Comparison of ENCODE assay signal across 21 mouse cellular contexts in the genomic region with DNA sequence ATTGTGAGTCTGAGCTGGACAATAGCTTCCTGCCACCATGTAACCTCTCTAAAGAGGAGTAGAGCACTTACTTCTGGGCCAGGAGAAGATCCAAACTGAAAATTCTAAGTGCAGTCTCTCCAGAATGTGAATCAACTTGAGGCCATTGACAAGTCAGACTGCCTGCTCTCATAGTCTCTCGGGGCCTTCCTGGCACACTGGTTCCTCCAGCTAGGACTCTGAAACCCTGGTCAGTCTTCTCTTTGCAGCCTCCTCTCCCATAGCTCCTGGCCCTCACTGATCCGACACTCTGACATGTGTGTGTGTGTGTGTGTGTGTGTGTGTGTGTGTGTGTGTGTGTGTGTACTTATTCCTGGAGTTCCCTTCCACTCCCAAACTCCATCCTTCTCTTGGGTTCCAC. TPM values are rescaled to one million over a fixed set of nuclear protein-coding genes. Genes with fewer than 3 reads are reported as not detected.
DNase-seq lines count a peak whose midpoint lies in the region; TF ChIP-seq lines count a peak whose summit lies in the region.
"Had no signal": no experiment of that assay in that cellular context is flagged by ENCODE, and none has a peak within 500 bp of the region (broad histone marks: within the 10 kb centered on the region; RNA-seq: fewer than 3 reads in every experiment).

No protein-coding gene starts in this region.

- intact Hi-C loops in gastrocnemius, postnatal 14 days (cut with DNase I; ENCODE audit: low total_unique reads), result no loop called here

- peak overlapping the region; percentile 97 for H3K27ac ChIP-seq in bone marrow macrophage, adult 2 months (ENCODE audit: insufficient read depth, low read depth, low read length)
- H3K27ac ChIP-seq: embryonic facial prominence, embryonic 10.5 days; forebrain, embryonic 15.5 days; heart, embryonic 15.5 days; hindbrain, embryonic 13.5 days; intestine, embryonic 15.5 days; kidney, embryonic 15.5 days had no signal

- H3K4me1 ChIP-seq in bone marrow macrophage, adult 2 months (ENCODE audit: control insufficient read depth, insufficient read depth, low read length), result peaks cover 61% of the 10 kb centered on the region
- H3K4me1 ChIP-seq: intestine, embryonic 15.5 days had no signal

- DNase-seq in gastrocnemius, postnatal 14 days, result peak; percentile 39
- DNase-seq in gastrocnemius, adult 8-10 months (ENCODE audit: low spot score in 2 of 2), result no peak
- DNase-seq in NIH3T3 (ENCODE audit: low read depth), result peak; percentile 47
- DNase-seq in MN1 (ENCODE audit: low spot score), result no peak
- no peak for DNase-seq in frontal cortex, postnatal 25 days (ENCODE audit: low spot score in 2 of 2)
- DNase-seq: adrenal gland, adult 8-10 months; B cell, adult 2 months; cerebellum, adult 18-20 months; cerebellum, adult 9-11 months; cerebellum, postnatal 36 days; gastrocnemius, postnatal 25 days; heart, adult 18-20 months; kidney, adult 18-20 months had no signal

- no peak for TF ChIP-seq CTCF in bone marrow macrophage, adult 2 months (IDR thresholded peaks at IDR 0.05; ENCODE audit: low read depth, low read length)

- no peak for TF ChIP-seq POLR2A in bone marrow macrophage, adult 2 months (IDR thresholded peaks at IDR 0.05; ENCODE audit: borderline replicate concordance, low read depth, low read length)

- no peak overlapping the region for H3K4me3 ChIP-seq in bone marrow macrophage, adult 2 months (ENCODE audit: insufficient read depth, low read length)
- H3K4me3 ChIP-seq: embryonic facial prominence, embryonic 10.5 days; erythroblast, embryonic 14.5 days; forebrain, embryonic 15.5 days; heart, embryonic 15.5 days; hindbrain, embryonic 13.5 days; intestine, embryonic 15.5 days; kidney, embryonic 15.5 days had no signal

RNA-seq across cellular contexts. Expression of a gene that starts 59.7 kb away (rescaled TPM):
- 100 to 1,000 TPM; 642 to 745 TPM for total RNA-seq in gastrocnemius, postnatal 14 days (2021)
- total RNA-seq in gastrocnemius, adult 8-10 months (2022), result 100 to 1,000 TPM; 426 to 535 (median 481) TPM
- 950 and 963 TPM in 2 replicates for polyA plus RNA-seq in bone marrow macrophage, adult 2 months (2012; ENCODE audit: insufficient read depth, insufficient read length, missing spikeins)

Comparison
In these comparisons a context has a peak if more than half of its experiments do, and no peak if none do; other contexts are left out.
1. DNase-seq: peak in gastrocnemius, postnatal 14 days (single experiment) and NIH3T3 (single experiment); none in gastrocnemius, adult 8-10 months (0 of 2), MN1 (single experiment) and frontal cortex, postnatal 25 days (0 of 2).